Mouse (Mus musculus) testis, adult 2 months (tissue): ENCODE results near the gene Fam171b. TPM values are rescaled to one million over a fixed set of nuclear protein-coding genes. Genes with fewer than 3 reads are reported as not detected.

Experiments used
- H3K27ac ChIP-seq: fragments of 200-500 bp; 2 replicates; pipeline ENCODE4 v1.5.1; 2012; ENCODE audit warnings: low read depth, low read length; ENCODE audit not compliant: control insufficient read depth, insufficient read depth
- H3K27me3 ChIP-seq: fragments of 200-500 bp; 2 replicates; pipeline ENCODE4 v1.6.1; 2012; ENCODE audit warnings: mild to moderate bottlenecking, low read length, moderate library complexity; ENCODE audit not compliant: control insufficient read depth, insufficient read depth
- H3K36me3 ChIP-seq: fragments of 200-500 bp; 2 replicates; pipeline ENCODE4 v1.6.1; 2012; ENCODE audit warnings: mild to moderate bottlenecking, low read length; ENCODE audit not compliant: control insufficient read depth, insufficient read depth
- H3K4me1 ChIP-seq: fragments of 200-500 bp; 2 replicates; pipeline ENCODE4 v1.6.1; 2012; ENCODE audit warnings: low read length; ENCODE audit not compliant: control insufficient read depth, insufficient read depth
- H3K4me3 ChIP-seq: fragments of 200-500 bp; 2 replicates; pipeline ENCODE4 v1.5.1; 2012; ENCODE audit warnings: low read depth, mild to moderate bottlenecking, low read length, moderate library complexity, mixed read lengths; ENCODE audit not compliant: control insufficient read depth
- CTCF ChIP-seq: fragments of 200-500 bp; IDR thresholded peaks from 2 replicates; pipeline ENCODE4 v1.5.1; 2012; ENCODE audit warnings: low read depth, mild to moderate bottlenecking, inconsistent platforms, low read length, moderate library complexity; ENCODE audit not compliant: control insufficient read depth, insufficient read depth, insufficient replicate concordance
- POLR2A ChIP-seq: fragments of 200-500 bp; IDR thresholded peaks from 2 replicates; pipeline ENCODE4 v1.6.1; 2012; ENCODE audit warnings: low read depth, mild to moderate bottlenecking, inconsistent platforms, low read length, moderate library complexity; ENCODE audit not compliant: control insufficient read depth
- polyA plus RNA-seq: library from polyadenylated mRNA; depleted of rRNA; stranded (reverse); fragments of >200 nt; gene quantifications from 2 replicates; pipeline ENCODE4 v1.2.3, GENCODE M21; 2012

Gene Fam171b
- polyA plus RNA-seq, 1 experiment = 0.11 TPM

GRCm38 (mm10) chr2:83795766-83796165, 16.7 kb upstream of the Fam171b start:
- Histone ChIP-seq H3K27ac (no peak overlapping the region), H3K27me3 (no peaks in the 10 kb centered on the region), H3K4me3 (no peak overlapping the region), H3K36me3 (no peaks in the 10 kb centered on the region), H3K4me1 (no peaks in the 10 kb centered on the region)
- TF ChIP-seq POLR2A (no peak), CTCF (no peak)

- Histone ChIP-seq H3K4me3 (no peak overlapping the region), H3K27me3 (no peaks in the 10 kb centered on the region), H3K27ac (no peak overlapping the region), H3K4me1 (no peaks in the 10 kb centered on the region), H3K36me3 (no peaks in the 10 kb centered on the region)
- TF ChIP-seq CTCF = no peak
- no peak for TF ChIP-seq POLR2A
Observed at GRCm38 (mm10) chr2:83797902-83798497, 14.4 kb upstream of the Fam171b start.

DNA sequence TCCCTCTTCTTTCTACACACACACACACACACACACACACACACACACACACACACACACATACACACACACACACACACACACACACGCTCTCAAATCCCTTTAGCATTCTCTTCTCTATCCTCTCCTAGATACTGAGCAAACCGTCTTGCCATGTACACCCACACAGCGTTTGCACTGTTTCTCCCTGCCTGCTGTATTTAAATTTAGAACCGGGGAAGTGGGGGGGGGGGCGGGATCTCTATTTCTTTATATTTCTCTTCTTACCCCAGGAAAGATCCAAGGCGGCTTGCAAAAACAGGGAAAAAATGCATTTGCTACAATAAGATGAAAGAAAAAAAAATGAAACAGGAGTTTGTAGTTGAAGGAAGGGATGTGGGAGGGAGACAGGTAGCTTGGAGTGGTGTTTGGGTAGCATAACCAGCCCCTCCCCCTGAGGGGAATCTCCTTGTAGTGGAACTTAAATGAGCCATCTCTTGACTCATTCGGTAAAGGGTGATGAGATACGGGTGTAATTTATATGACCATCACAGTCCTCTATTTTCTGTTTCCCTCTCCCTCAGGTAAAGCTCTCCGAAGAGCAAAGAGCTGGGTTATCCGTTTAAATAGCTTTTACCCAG, 947 bp downstream of the Fam171b start:
- H3K4me3 ChIP-seq = no peak overlapping the region
- TF ChIP-seq CTCF (no peak), POLR2A (no peak)
- no peaks in the 10 kb centered on the region for H3K36me3 ChIP-seq
- H3K4me1 ChIP-seq = peaks cover 7% of the 10 kb centered on the region
- no peak overlapping the region for H3K27ac ChIP-seq
- H3K27me3 ChIP-seq = no peaks in the 10 kb centered on the region

DNA sequence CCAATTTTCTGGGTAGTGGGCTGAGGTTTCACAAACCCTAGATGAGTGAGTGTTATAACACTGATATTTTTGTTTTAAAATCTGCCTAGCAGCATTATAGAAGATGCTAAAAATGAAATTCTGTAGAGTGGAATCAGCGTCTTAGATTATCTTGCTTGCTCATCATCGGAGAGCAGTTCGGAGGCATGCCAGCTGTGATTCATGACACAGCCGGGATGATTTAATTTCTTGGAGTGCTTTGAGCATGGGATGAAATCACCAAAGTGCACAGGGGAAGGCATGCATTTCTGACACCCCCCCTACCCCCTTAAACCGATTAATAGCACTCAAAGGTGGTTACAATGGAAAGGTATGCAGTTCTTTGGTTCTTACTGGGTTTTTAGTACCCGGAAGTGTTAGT, 1.6 kb downstream of the Fam171b start:
- Histone ChIP-seq H3K36me3 (no peaks in the 10 kb centered on the region), H3K4me3 (no peak overlapping the region), H3K27me3 (no peaks in the 10 kb centered on the region), H3K4me1 (peaks cover 7% of the 10 kb centered on the region), H3K27ac (no peak overlapping the region)
- TF ChIP-seq POLR2A = no peak
- no peak for TF ChIP-seq CTCF

DNA sequence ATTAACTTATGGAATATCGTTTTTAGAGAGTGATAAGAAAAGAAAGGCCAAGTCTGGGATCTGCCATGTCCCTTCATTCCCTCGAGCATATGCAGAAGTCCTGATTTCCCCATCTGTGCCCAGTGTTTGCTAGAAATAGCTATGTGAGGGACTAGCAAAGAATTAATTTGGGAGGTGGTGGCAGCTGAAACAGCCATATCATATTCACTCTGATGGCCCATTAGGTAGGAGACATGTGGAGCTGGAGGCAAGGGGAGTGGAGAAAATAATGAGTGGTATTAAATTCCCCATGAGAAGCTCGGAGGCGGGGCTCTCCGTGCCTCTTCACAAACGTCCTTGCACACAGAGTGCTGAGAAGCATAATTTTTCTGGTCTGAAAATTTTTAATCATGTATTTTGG, 3.7 kb downstream of the Fam171b start:
- Histone ChIP-seq H3K4me1 (peaks cover 7% of the 10 kb centered on the region), H3K36me3 (no peaks in the 10 kb centered on the region), H3K27me3 (no peaks in the 10 kb centered on the region), H3K4me3 (no peak overlapping the region), H3K27ac (no peak overlapping the region)
- no peak for TF ChIP-seq POLR2A
- TF ChIP-seq CTCF = no peak

DNA sequence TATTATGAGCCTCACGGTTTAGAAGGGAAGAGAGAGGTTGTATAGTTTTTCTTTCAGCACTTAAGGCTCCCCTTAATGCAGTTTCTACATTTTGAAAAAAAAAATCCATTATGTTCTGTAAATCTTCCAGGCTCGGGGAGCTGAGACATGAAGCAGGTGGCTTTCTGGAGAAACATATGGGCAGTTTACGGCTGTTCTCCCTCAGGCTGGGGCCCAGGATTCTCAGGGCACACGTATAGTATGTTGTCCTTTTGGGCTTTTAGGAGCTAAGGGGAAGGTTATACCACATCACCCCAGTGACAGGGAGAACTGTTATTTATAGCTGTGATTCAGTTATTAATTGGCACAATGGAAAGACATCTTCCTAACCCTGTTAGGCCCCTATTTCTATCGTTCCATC, 12.7 kb downstream of the Fam171b start:
- H3K27me3 ChIP-seq = no peaks in the 10 kb centered on the region
- H3K36me3 ChIP-seq = no peaks in the 10 kb centered on the region
- TF ChIP-seq CTCF (no peak), POLR2A (no peak)
- no peaks in the 10 kb centered on the region for H3K4me1 ChIP-seq
- no peak overlapping the region for H3K27ac ChIP-seq
- H3K4me3 ChIP-seq = no peak overlapping the region

GRCm38 (mm10) chr2:83828895-83829539, 16.6 kb downstream of the Fam171b start:
- Histone ChIP-seq H3K36me3 (no peaks in the 10 kb centered on the region), H3K4me1 (no peaks in the 10 kb centered on the region), H3K27ac (no peak overlapping the region), H3K4me3 (no peak overlapping the region), H3K27me3 (no peaks in the 10 kb centered on the region)
- TF ChIP-seq POLR2A (no peak), CTCF (no peak)
